Mouse (Mus musculus): ENCODE data around the gene Btbd19. TPM values are rescaled to one million over a fixed set of nuclear protein-coding genes. Genes with fewer than 3 reads are reported as not detected.

The Btbd19 gene
- total and polyA plus RNA-seq, 3 experiments = 12.8 to 34.6 (median 20.0) TPM

DNA sequence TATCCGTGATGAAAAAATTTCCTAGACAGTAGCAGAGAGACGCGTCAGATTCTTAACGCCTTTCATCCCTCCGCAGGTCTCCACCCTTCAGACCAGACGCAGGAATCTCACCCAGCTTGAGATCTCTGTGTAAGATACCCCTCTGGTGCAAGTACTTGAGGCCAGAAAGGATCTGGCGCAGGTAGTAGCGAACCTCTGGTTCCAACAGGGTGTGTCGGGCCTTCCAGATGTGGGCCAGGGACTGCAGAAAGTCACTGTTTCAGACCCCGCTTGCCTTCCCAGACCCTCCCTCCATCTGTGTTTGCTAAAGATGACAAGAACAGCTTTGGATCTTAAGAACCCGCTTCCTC is 7.2 kb upstream of the Btbd19 start:
- Histone ChIP-seq H3K9me3 (replicated peaks) (no peaks in the 10 kb centered on the region), H3K4me3 (ENCODE audit: low read depth, low read length) (peak overlapping the region; percentile 83; the same call in 1 of the 2 replicates), H3K4me1 (ENCODE audit: insufficient read depth, low read depth, low read length) (peaks cover 65% of the 10 kb centered on the region), H3K36me3 (replicated peaks) (peaks cover 47% of the 10 kb centered on the region), H3K27me3 (ENCODE audit: insufficient read depth, low read length) (peaks cover 11% of the 10 kb centered on the region; the same call in 1 of the 2 replicates)
- ATAC-seq (ENCODE audit: extremely low read depth, insufficient number of reproducible peaks, low FRiP score, poor library complexity, severe bottlenecking) (no peak), DNase-seq (ENCODE audit: low spot score) (no peak)
- TF ChIP-seq CTCF (IDR thresholded peaks at IDR 0.05; ENCODE audit: low read depth, low read length) (no peak), GATA2 (IDR thresholded peaks at IDR 0.05; ENCODE audit: borderline replicate concordance, low read depth, low read length) (no peak), POLR2AphosphoS5 (IDR thresholded peaks at IDR 0.05; ENCODE audit: insufficient replicate concordance, low read depth, low read length) (no peak), TAL1 (conservative IDR thresholded peaks at IDR 0.05; ENCODE audit: low read depth, low read length) (no peak)

GRCm38 (mm10) chr4:117131890-117132793 is 6.6 kb upstream of the Btbd19 start:
- Histone ChIP-seq H3K9me3 (replicated peaks) (no peaks in the 10 kb centered on the region), H3K4me1 (ENCODE audit: insufficient read depth, low read depth, low read length) (peaks cover 68% of the 10 kb centered on the region), H3K27me3 (ENCODE audit: insufficient read depth, low read length) (peaks cover 11% of the 10 kb centered on the region; the same call in 1 of the 2 replicates), H3K4me3 (ENCODE audit: low read depth, low read length) (no peak overlapping the region), H3K36me3 (replicated peaks) (peaks cover 52% of the 10 kb centered on the region)
- ATAC-seq (ENCODE audit: extremely low read depth, insufficient number of reproducible peaks, low FRiP score, poor library complexity, severe bottlenecking) (no peak), DNase-seq (ENCODE audit: low spot score) (no peak)
- TF ChIP-seq POLR2AphosphoS5 (IDR thresholded peaks at IDR 0.05; ENCODE audit: insufficient replicate concordance, low read depth, low read length) (no peak), GATA1 (IDR thresholded peaks at IDR 0.05; ENCODE audit: borderline replicate concordance, low read length) (no peak), GATA2 (IDR thresholded peaks at IDR 0.05; ENCODE audit: borderline replicate concordance, low read depth, low read length) (no peak), TAL1 (conservative IDR thresholded peaks at IDR 0.05; ENCODE audit: low read depth, low read length) (no peak), CTCF (IDR thresholded peaks at IDR 0.05; ENCODE audit: low read depth, low read length) (no peak)

GRCm38 (mm10) chr4:117131198-117131597 is 5.7 kb upstream of the Btbd19 start:
- peaks cover 11% of the 10 kb centered on the region; the same call in 1 of the 2 replicates for H3K27me3 ChIP-seq (ENCODE audit: insufficient read depth, low read length)
- no peak for ATAC-seq (ENCODE audit: extremely low read depth, insufficient number of reproducible peaks, low FRiP score, poor library complexity, severe bottlenecking)
- no peak overlapping the region for H3K4me3 ChIP-seq (ENCODE audit: low read depth, low read length)
- TF ChIP-seq CTCF (IDR thresholded peaks at IDR 0.05; ENCODE audit: low read depth, low read length) (no peak), TAL1 (conservative IDR thresholded peaks at IDR 0.05; ENCODE audit: low read depth, low read length) (no peak), GATA1 (IDR thresholded peaks at IDR 0.05; ENCODE audit: borderline replicate concordance, low read length) (no peak), GATA2 (IDR thresholded peaks at IDR 0.05; ENCODE audit: borderline replicate concordance, low read depth, low read length) (no peak), POLR2AphosphoS5 (IDR thresholded peaks at IDR 0.05; ENCODE audit: insufficient replicate concordance, low read depth, low read length) (no peak)
- DNase-seq (ENCODE audit: low spot score) = no peak
- H3K4me1 ChIP-seq (ENCODE audit: insufficient read depth, low read depth, low read length) = peaks cover 71% of the 10 kb centered on the region
- peaks cover 60% of the 10 kb centered on the region for H3K36me3 ChIP-seq (replicated peaks)
- H3K9me3 ChIP-seq (replicated peaks) = no peaks in the 10 kb centered on the region

- ATAC-seq (ENCODE audit: extremely low read depth, insufficient number of reproducible peaks, low FRiP score, poor library complexity, severe bottlenecking) (no peak), DNase-seq (ENCODE audit: low spot score) (no peak)
- H3K4me1 ChIP-seq (ENCODE audit: insufficient read depth, low read depth, low read length) = peaks cover 71% of the 10 kb centered on the region
- no peak for TF ChIP-seq POLR2AphosphoS5 (IDR thresholded peaks at IDR 0.05; ENCODE audit: insufficient replicate concordance, low read depth, low read length)
- no peak for TF ChIP-seq GATA2 (IDR thresholded peaks at IDR 0.05; ENCODE audit: borderline replicate concordance, low read depth, low read length)
- TF ChIP-seq CTCF (IDR thresholded peaks at IDR 0.05; ENCODE audit: low read depth, low read length) = no peak
- no peak for TF ChIP-seq TAL1 (conservative IDR thresholded peaks at IDR 0.05; ENCODE audit: low read depth, low read length)
- no peak for TF ChIP-seq GATA1 (IDR thresholded peaks at IDR 0.05; ENCODE audit: borderline replicate concordance, low read length)
- H3K27me3 ChIP-seq (ENCODE audit: insufficient read depth, low read length) = peaks cover 11% of the 10 kb centered on the region; the same call in 1 of the 2 replicates
- H3K9me3 ChIP-seq (replicated peaks) = no peaks in the 10 kb centered on the region
- peaks cover 60% of the 10 kb centered on the region for H3K36me3 ChIP-seq (replicated peaks)
- H3K4me3 ChIP-seq (ENCODE audit: low read depth, low read length) = no peak overlapping the region
These were observed 5.3 kb upstream of the Btbd19 start for GRCm38 (mm10) chr4:117130790-117131189.

- no peak for ATAC-seq (ENCODE audit: extremely low read depth, insufficient number of reproducible peaks, low FRiP score, poor library complexity, severe bottlenecking)
- H3K4me3 ChIP-seq (ENCODE audit: low read depth, low read length) = no peak overlapping the region
- TF ChIP-seq POLR2AphosphoS5 (IDR thresholded peaks at IDR 0.05; ENCODE audit: insufficient replicate concordance, low read depth, low read length) (no peak), CTCF (IDR thresholded peaks at IDR 0.05; ENCODE audit: low read depth, low read length) (no peak), TAL1 (conservative IDR thresholded peaks at IDR 0.05; ENCODE audit: low read depth, low read length) (no peak), GATA1 (IDR thresholded peaks at IDR 0.05; ENCODE audit: borderline replicate concordance, low read length) (no peak), GATA2 (IDR thresholded peaks at IDR 0.05; ENCODE audit: borderline replicate concordance, low read depth, low read length) (no peak)
- peaks cover 75% of the 10 kb centered on the region for H3K4me1 ChIP-seq (ENCODE audit: insufficient read depth, low read depth, low read length)
- DNase-seq (ENCODE audit: low spot score) = no peak
- no peaks in the 10 kb centered on the region for H3K9me3 ChIP-seq (replicated peaks)
- peaks cover 7% of the 10 kb centered on the region; the same call in 1 of the 2 replicates for H3K27me3 ChIP-seq (ENCODE audit: insufficient read depth, low read length)
- peaks cover 60% of the 10 kb centered on the region for H3K36me3 ChIP-seq (replicated peaks)
These were observed 2.6 kb upstream of the Btbd19 start for GRCm38 (mm10) chr4:117127991-117128686.

Measured in G1E (cell line).